Mouse (Mus musculus) heart, adult 2 months (tissue): ENCODE results near the gene Vmn1r74. TPM values are rescaled to one million over a fixed set of nuclear protein-coding genes. Genes with fewer than 3 reads are reported as not detected.
"Not testable (repeated sequence)": the region's sequence is repeated elsewhere in the genome, so short reads cannot be mapped to it uniquely, and the experiment has no call there.

Experiments used
- DNase-seq, 2 experiments: peaks; one replicate each; pipeline ENCODE4 v3.0.0; 2021
- H3K27ac ChIP-seq: fragments of 200-600 bp; 2 replicates; pipeline ENCODE4 v1.8.1; 2022
- H3K27me3 ChIP-seq: fragments of 200-500 bp; 2 replicates; pipeline ENCODE4 v1.6.1; 2012; ENCODE audit warnings: mild to moderate bottlenecking, low read length, inconsistent platforms, mixed read lengths; ENCODE audit not compliant: control insufficient read depth, insufficient read depth
- H3K36me3 ChIP-seq: fragments of 200-500 bp; 2 replicates; pipeline ENCODE4 v1.6.1; 2012; ENCODE audit warnings: low read length, inconsistent platforms; ENCODE audit not compliant: control insufficient read depth, insufficient read depth
- H3K4me1 ChIP-seq: fragments of 200-500 bp; 2 replicates; pipeline ENCODE4 v1.6.1; 2011; ENCODE audit warnings: low read length; ENCODE audit not compliant: control insufficient read depth, insufficient read depth
- H3K4me3 ChIP-seq: fragments of 200-600 bp; 2 replicates; pipeline ENCODE4 v1.8.1; 2022
- H3K79me2 ChIP-seq: fragments of 200-500 bp; replicated peaks from 2 replicates; pipeline ENCODE4 v1.6.1; 2012; ENCODE audit warnings: mild to moderate bottlenecking, inconsistent platforms, low read length, moderate library complexity, mixed read lengths; ENCODE audit not compliant: control insufficient read depth, insufficient read depth
- H3K9ac ChIP-seq: fragments of 200-500 bp; 2 replicates; pipeline ENCODE4 v1.6.1; 2012; ENCODE audit warnings: low read depth, mild to moderate bottlenecking, control low read depth, inconsistent platforms, low read length, mixed read lengths
- CTCF ChIP-seq: fragments of 200-600 bp; IDR thresholded peaks from 2 replicates; pipeline ENCODE4 v1.8.1; 2022; ENCODE audit warnings: antibody characterized with exemption, mild to moderate bottlenecking, moderate library complexity
- EP300 ChIP-seq: fragments of 200-500 bp; IDR thresholded peaks from 2 replicates; pipeline ENCODE4 v1.6.1; 2011; ENCODE audit warnings: low read depth, low read length, control low read depth; ENCODE audit not compliant: insufficient read depth
- POLR2A ChIP-seq: fragments of 200-500 bp; IDR thresholded peaks from 2 replicates; pipeline ENCODE4 v1.6.1; 2011; ENCODE audit warnings: mild to moderate bottlenecking, low read depth, low read length, control low read depth; ENCODE audit not compliant: insufficient read depth
- WGBS: fragments of 180-500 bp; shearing (Covaris S2); methylation state at CpG from one replicate; pipeline ENCODE4 v1.1.7; 2018; 5-methylcytosine and 5-hydroxymethylcytosine counted together
- intact Hi-C: fragments of 180-260 bp; cut with DNase I; formaldehyde crosslinking; loops from one replicate; pipeline ENCODE4 v1.15.1; 2025
- long read RNA-seq: library from polyadenylated mRNA; stranded (forward); transcript quantifications from one replicate; pipeline ENCODE4 v2.0.0, GENCODE M21; 2021
- polyA plus RNA-seq: library from polyadenylated mRNA; depleted of rRNA; stranded (reverse); fragments of >200 nt; gene quantifications from 2 replicates; pipeline ENCODE4 v1.2.3, GENCODE M21; 2012; rRNA removed
- total RNA-seq, 2 experiments: library from RNA; stranded (reverse); gene quantifications; 2 replicates each; pipeline ENCODE4 v1.2.3; 2021

Gene Vmn1r74
- total RNA-seq (not detected), polyA plus RNA-seq (not detected in 2 replicates)
- long read RNA-seq = 0 reads

GRCm38 (mm10) chr7:11833680-11834079 is at the start of gene Vmn1r74:
Gene Vmn1r74, plus strand, starts transcription at chr7:11833980.
- no peaks in the 10 kb centered on the region for H3K79me2 ChIP-seq
- H3K27ac ChIP-seq = no peak within 1 kb of the TSS
- intact Hi-C loops = no loop called here
- 63% methylated on average over 2 of the region's 2 CpGs for WGBS
- no peaks in the 10 kb centered on the region for H3K36me3 ChIP-seq
- DNase-seq = no peak
- no peak within 1 kb of the TSS for H3K9ac ChIP-seq
- no peaks in the 10 kb centered on the region for H3K4me1 ChIP-seq
- TF ChIP-seq EP300 (no peak), POLR2A (no peak), CTCF (no peak)
- no peaks in the 10 kb centered on the region for H3K27me3 ChIP-seq
- H3K4me3 ChIP-seq = no peak within 1 kb of the TSS

GRCm38 (mm10) chr7:11813751-11814150 is 20.0 kb upstream of the Vmn1r74 start:
- Histone ChIP-seq H3K79me2 (no peaks in the 10 kb centered on the region; the same call in 1 of the 2 replicates), H3K4me1 (no peaks in the 10 kb centered on the region), H3K27ac (no peak overlapping the region), H3K36me3 (no peaks in the 10 kb centered on the region), H3K27me3 (no peaks in the 10 kb centered on the region), H3K9ac (no peak overlapping the region), H3K4me3 (no peak overlapping the region)
- no peak for DNase-seq
- intact Hi-C loops = no loop called here
- no peak for TF ChIP-seq POLR2A

- no peak overlapping the region for H3K27ac ChIP-seq
- WGBS = 68% methylated on average over 1 of the region's 1 CpGs
- H3K4me3 ChIP-seq = no peak overlapping the region
- H3K9ac ChIP-seq = no peak overlapping the region
- H3K79me2 ChIP-seq = no peaks in the 10 kb centered on the region
- intact Hi-C loops = no loop called here
- H3K36me3 ChIP-seq = no peaks in the 10 kb centered on the region
- TF ChIP-seq CTCF (no peak), EP300 (no peak), POLR2A (no peak)
- H3K4me1 ChIP-seq = no peaks in the 10 kb centered on the region
- no peaks in the 10 kb centered on the region for H3K27me3 ChIP-seq
- DNase-seq = no peak
These were observed 11.6 kb upstream of the Vmn1r74 start for GRCm38 (mm10) chr7:11822166-11822565.

GRCm38 (mm10) chr7:11823246-11823645 is 10.5 kb upstream of the Vmn1r74 start:
- H3K4me3 ChIP-seq, H3K9ac ChIP-seq, H3K27me3 ChIP-seq, intact Hi-C loops, DNase-seq, H3K79me2 ChIP-seq, H3K4me1 ChIP-seq, H3K27ac ChIP-seq, H3K36me3 ChIP-seq: not testable (repeated sequence)
- 76% methylated on average over 9 of the region's 9 CpGs for WGBS

GRCm38 (mm10) chr7:11874330-11874729 is 40.5 kb downstream of the Vmn1r74 start, which contains the start of gene Vmn1r75:
Gene Vmn1r75, plus strand, starts transcription at chr7:11874630.
- Histone ChIP-seq H3K4me1 (no peaks in the 10 kb centered on the region), H3K27me3 (no peaks in the 10 kb centered on the region), H3K9ac (no peak within 1 kb of the TSS), H3K27ac (no peak within 1 kb of the TSS), H3K36me3 (no peaks in the 10 kb centered on the region), H3K4me3 (no peak within 1 kb of the TSS), H3K79me2 (no peaks in the 10 kb centered on the region)
- DNase-seq = no peak
- TF ChIP-seq POLR2A = no peak
- no peak for TF ChIP-seq EP300
- no peak for TF ChIP-seq CTCF
- intact Hi-C loops = no loop called here

Other genes with a start within 250 kb of the Vmn1r74 start
- gene Zscan4-ps3, start 224.7 kb upstream of the Vmn1r74 start, total RNA-seq = not detected
- not detected in 2 replicates for gene Zscan4-ps3, start 224.7 kb upstream of the Vmn1r74 start, polyA plus RNA-seq
- not detected for gene Vmn1r72, start 153.8 kb upstream of the Vmn1r74 start, total RNA-seq
- not detected in 2 replicates for gene Vmn1r72, start 153.8 kb upstream of the Vmn1r74 start, polyA plus RNA-seq
- gene Vmn1r73, start 103.7 kb upstream of the Vmn1r74 start, total RNA-seq = not detected
- gene Vmn1r73, start 103.7 kb upstream of the Vmn1r74 start, polyA plus RNA-seq = not detected in 2 replicates
- not detected for gene Vmn1r75, start 40.6 kb downstream of the Vmn1r74 start, total RNA-seq
- not detected in 2 replicates for gene Vmn1r75, start 40.6 kb downstream of the Vmn1r74 start, polyA plus RNA-seq
- gene Vmn1r76, start 104.2 kb downstream of the Vmn1r74 start, total RNA-seq = not detected
- not detected in 2 replicates for gene Vmn1r76, start 104.2 kb downstream of the Vmn1r74 start, polyA plus RNA-seq
- gene Vmn1r77, start 202.8 kb downstream of the Vmn1r74 start, total RNA-seq = not detected
- not detected in 2 replicates for gene Vmn1r77, start 202.8 kb downstream of the Vmn1r74 start, polyA plus RNA-seq